Mouse (Mus musculus): ENCODE results near the gene Polr1c. TPM values are rescaled to one million over a fixed set of nuclear protein-coding genes. Genes with fewer than 3 reads are reported as not detected.

The Polr1c gene
- total and polyA plus RNA-seq, 3 experiments: 195 to 197 TPM; not detected in 1

- TF ChIP-seq MYB (IDR thresholded peaks at IDR 0.05; ENCODE audit: low read depth, low read length) (no peak), USF2 (IDR thresholded peaks at IDR 0.05; ENCODE audit: borderline replicate concordance in 1 of 2, insufficient read depth in 1 of 2, low read depth in 1 of 2, low read length in 2 of 2) (no peak), TCF12 (IDR thresholded peaks at IDR 0.05; ENCODE audit: low read depth, low read length) (0 out of 2 replicates have a peak, but pooled peaks have one; percentile 3), CTCF (IDR thresholded peaks at IDR 0.05 in 2 of 3, conservative IDR thresholded peaks at IDR 0.05 in 1 of 3; ENCODE audit: control insufficient read depth in 1 of 3, insufficient read depth in 1 of 3, low read depth in 2 of 3, low read length in 3 of 3, poor library complexity in 1 of 3, severe bottlenecking in 1 of 3) (no peak), ZMIZ1 (IDR thresholded peaks at IDR 0.05; ENCODE audit: low read depth, low read length) (peak; percentile 48; the same call in 1 of the 2 replicates), GATA1 (IDR thresholded peaks at IDR 0.05; ENCODE audit: low read depth, low read length) (no peak), ZNF384 (IDR thresholded peaks at IDR 0.05; ENCODE audit: low read depth, low read length) (no peak), ZC3H11A (IDR thresholded peaks at IDR 0.05; ENCODE audit: low read depth, low read length) (no peak), HCFC1 (IDR thresholded peaks at IDR 0.05; ENCODE audit: low read depth, low read length) (no peak; the same call in 1 of the 2 replicates), SIN3A (IDR thresholded peaks at IDR 0.05; ENCODE audit: low read length) (0 out of 2 replicates have a peak, but pooled peaks have one; percentile 10), NRF1 (IDR thresholded peaks at IDR 0.05; ENCODE audit: insufficient read depth, low read depth, low read length, poor library complexity, severe bottlenecking) (no peak), RCOR1 (IDR thresholded peaks at IDR 0.05; ENCODE audit: low read depth, low read length) (peak; percentile 47; the same call in 1 of the 2 replicates), ETS1 (IDR thresholded peaks at IDR 0.05; ENCODE audit: low read depth, low read length) (no peak), E2F4 (IDR thresholded peaks at IDR 0.05; ENCODE audit: borderline replicate concordance, low read depth, low read length) (no peak), MXI1 (IDR thresholded peaks at IDR 0.05; ENCODE audit: low read depth, low read length) (peak; percentile 31; the same call in 1 of the 2 replicates), RAD21 (IDR thresholded peaks at IDR 0.05; ENCODE audit: low read depth, low read length) (no peak), POLR2A (IDR thresholded peaks at IDR 0.05; ENCODE audit: control insufficient read depth in 1 of 2, insufficient read depth in 1 of 2, low read depth in 1 of 2, low read length in 2 of 2, poor library complexity in 1 of 2) (no peak), CHD1 (IDR thresholded peaks at IDR 0.05; ENCODE audit: low read depth, low read length) (0 out of 2 replicates have a peak, but pooled peaks have one; percentile 41)
Observed at GRCm38 (mm10) chr17:46283140-46283539, 35.3 kb upstream of the Polr1c start (continued).

GRCm38 (mm10) chr17:46282483-46283123, 34.7 kb upstream of the Polr1c start, which contains the start of gene Tjap1:
TSS of gene Tjap1 (minus strand) at chr17:46283026.
- H3K4me1 ChIP-seq (ENCODE audit: control insufficient read depth in 1 of 2, insufficient read depth in 2 of 2, low read length in 2 of 2): peaks cover 0 to 17% of the 10 kb centered on the region in 2 experiments; a peak in 3 of 4 replicates
- H3K9me3 ChIP-seq (replicated peaks; ENCODE audit: insufficient read depth, low read length): no peaks in the 10 kb centered on the region
- H3K36me3 ChIP-seq (ENCODE audit: control insufficient read depth in 1 of 2, insufficient read depth in 2 of 2, low read length in 2 of 2): peaks cover 2 to 13% of the 10 kb centered on the region in 2 experiments
- H3K79me2 ChIP-seq (ENCODE audit: control insufficient read depth, insufficient read depth, low read length, poor library complexity): peaks cover 23% of the 10 kb centered on the region
- H3K27me3 ChIP-seq (ENCODE audit: control insufficient read depth in 1 of 2, insufficient read depth in 2 of 2, low read length in 2 of 2): no peaks in the 10 kb centered on the region
- peak within 1 kb of the TSS; percentile 90 for H3K9ac ChIP-seq (ENCODE audit: control insufficient read depth, low read depth, low read length, poor library complexity, severe bottlenecking)
- peak; percentile 88 for DNase-seq (ENCODE audit: low read depth, low spot score)
- H3K27ac ChIP-seq (ENCODE audit: control insufficient read depth, low read depth, low read length): peak within 1 kb of the TSS; percentile 89
- peak within 1 kb of the TSS; percentile 87 to 91 for H3K4me3 ChIP-seq (ENCODE audit: control insufficient read depth in 1 of 2, insufficient read depth in 1 of 2, low read depth in 2 of 2, low read length in 2 of 2)
- no peak for TF ChIP-seq RAD21 (IDR thresholded peaks at IDR 0.05; ENCODE audit: low read depth, low read length)
- no peak for TF ChIP-seq ELF1 (IDR thresholded peaks at IDR 0.05; ENCODE audit: low read depth, low read length)
- no peak; the same call in 1 of the 2 replicates for TF ChIP-seq ETS1 (IDR thresholded peaks at IDR 0.05; ENCODE audit: low read depth, low read length)
- TF ChIP-seq HCFC1 (IDR thresholded peaks at IDR 0.05; ENCODE audit: low read depth, low read length): peak; percentile 82
- TF ChIP-seq MAFK (IDR thresholded peaks at IDR 0.05; ENCODE audit: borderline replicate concordance, low read depth, low read length): no peak
- no peak for TF ChIP-seq GATA1 (IDR thresholded peaks at IDR 0.05; ENCODE audit: low read depth, low read length)
- no peak for TF ChIP-seq NRF1 (IDR thresholded peaks at IDR 0.05; ENCODE audit: insufficient read depth, low read depth, low read length, poor library complexity, severe bottlenecking)
- TF ChIP-seq E2F4 (IDR thresholded peaks at IDR 0.05; ENCODE audit: borderline replicate concordance, low read depth, low read length): peak; percentile 74; the same call in 1 of the 2 replicates
- no peak for TF ChIP-seq POLR2AphosphoS5 (IDR thresholded peaks at IDR 0.05; ENCODE audit: borderline replicate concordance, low read depth, low read length)
- peak; percentile 74 for TF ChIP-seq ZNF384 (IDR thresholded peaks at IDR 0.05; ENCODE audit: low read depth, low read length)
- no peak for TF ChIP-seq JUND (IDR thresholded peaks at IDR 0.05; ENCODE audit: low read depth, low read length)
- no peak for TF ChIP-seq RCOR1 (IDR thresholded peaks at IDR 0.05; ENCODE audit: low read depth, low read length)
- no peak for TF ChIP-seq MAX (IDR thresholded peaks at IDR 0.05; ENCODE audit: low read length)
- no peak for TF ChIP-seq ZC3H11A (IDR thresholded peaks at IDR 0.05; ENCODE audit: low read depth, low read length)
- no peak for TF ChIP-seq GABPA (IDR thresholded peaks at IDR 0.05; ENCODE audit: low read depth, low read length)
- no peak for TF ChIP-seq CHD1 (IDR thresholded peaks at IDR 0.05; ENCODE audit: low read depth, low read length)
- no peak for TF ChIP-seq USF2 (IDR thresholded peaks at IDR 0.05; ENCODE audit: borderline replicate concordance in 1 of 2, insufficient read depth in 1 of 2, low read depth in 1 of 2, low read length in 2 of 2)
- TF ChIP-seq MYB (IDR thresholded peaks at IDR 0.05; ENCODE audit: low read depth, low read length): no peak
- TF ChIP-seq MAZ (IDR thresholded peaks at IDR 0.05; ENCODE audit: low read depth, low read length): peak; percentile 58; the same call in 1 of the 2 replicates
- peak; percentile 81 for TF ChIP-seq NELFE (IDR thresholded peaks at IDR 0.05; ENCODE audit: low read depth, low read length)
- TF ChIP-seq KAT2A (conservative IDR thresholded peaks at IDR 0.05; ENCODE audit: low read depth, low read length): no peak; the same call in 1 of the 2 replicates
- TF ChIP-seq CTCF (IDR thresholded peaks at IDR 0.05 in 2 of 3, conservative IDR thresholded peaks at IDR 0.05 in 1 of 3; ENCODE audit: control insufficient read depth in 1 of 3, insufficient read depth in 1 of 3, low read depth in 2 of 3, low read length in 3 of 3, poor library complexity in 1 of 3, severe bottlenecking in 1 of 3): no peak
- TF ChIP-seq POLR2A (IDR thresholded peaks at IDR 0.05; ENCODE audit: control insufficient read depth in 1 of 2, insufficient read depth in 1 of 2, low read depth in 1 of 2, low read length in 2 of 2, poor library complexity in 1 of 2): peak; percentile 91 to 92
- TF ChIP-seq EP300 (IDR thresholded peaks at IDR 0.05; ENCODE audit: low read depth in 1 of 2, low read length in 2 of 2): no peak
- TF ChIP-seq SIN3A (IDR thresholded peaks at IDR 0.05; ENCODE audit: low read length): peak; percentile 55; the same call in 1 of the 2 replicates
- peak; percentile 32; the same call in 1 of the 2 replicates for TF ChIP-seq MXI1 (IDR thresholded peaks at IDR 0.05; ENCODE audit: low read depth, low read length)

Measured in MEL (cell line).